Mouse (Mus musculus): ENCODE measurements around the gene Ubac2.

- TF ChIP-seq GATA1 (IDR thresholded peaks at IDR 0.05; ENCODE audit: borderline replicate concordance, low read length) (no peak), FLI1 (IDR thresholded peaks at IDR 0.05; ENCODE audit: low read length) (no peak)
Observed at GRCm38 (mm10) chr14:121901511-121901910, 23.1 kb downstream of the Ubac2 start.

Measured in megakaryocyte, embryonic 14.5 days (primary cell).